Mouse (Mus musculus): ENCODE results near the gene Adamts7.

The Adamts7 gene

DNA sequence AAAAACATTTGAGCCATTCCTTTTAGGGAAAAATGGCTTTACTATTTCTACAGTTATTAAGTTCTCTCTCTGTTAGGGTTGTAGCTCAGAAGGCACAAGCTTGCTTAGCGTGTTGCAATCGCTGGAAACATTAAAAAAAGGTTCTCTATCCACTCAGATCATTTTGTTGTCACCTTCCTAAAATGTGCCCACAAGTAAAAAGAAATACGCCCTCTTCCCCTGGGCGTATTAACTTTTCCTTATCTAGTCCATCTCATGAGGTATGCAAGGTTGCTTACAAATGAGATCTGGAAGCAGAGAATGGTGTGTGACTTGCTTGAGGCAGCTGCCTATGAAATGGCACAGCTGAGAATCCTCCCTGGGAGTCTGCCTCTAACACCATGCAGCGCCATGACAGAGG is 73.9 kb downstream of the Adamts7 start:
- no peak for DNase-seq

DNA sequence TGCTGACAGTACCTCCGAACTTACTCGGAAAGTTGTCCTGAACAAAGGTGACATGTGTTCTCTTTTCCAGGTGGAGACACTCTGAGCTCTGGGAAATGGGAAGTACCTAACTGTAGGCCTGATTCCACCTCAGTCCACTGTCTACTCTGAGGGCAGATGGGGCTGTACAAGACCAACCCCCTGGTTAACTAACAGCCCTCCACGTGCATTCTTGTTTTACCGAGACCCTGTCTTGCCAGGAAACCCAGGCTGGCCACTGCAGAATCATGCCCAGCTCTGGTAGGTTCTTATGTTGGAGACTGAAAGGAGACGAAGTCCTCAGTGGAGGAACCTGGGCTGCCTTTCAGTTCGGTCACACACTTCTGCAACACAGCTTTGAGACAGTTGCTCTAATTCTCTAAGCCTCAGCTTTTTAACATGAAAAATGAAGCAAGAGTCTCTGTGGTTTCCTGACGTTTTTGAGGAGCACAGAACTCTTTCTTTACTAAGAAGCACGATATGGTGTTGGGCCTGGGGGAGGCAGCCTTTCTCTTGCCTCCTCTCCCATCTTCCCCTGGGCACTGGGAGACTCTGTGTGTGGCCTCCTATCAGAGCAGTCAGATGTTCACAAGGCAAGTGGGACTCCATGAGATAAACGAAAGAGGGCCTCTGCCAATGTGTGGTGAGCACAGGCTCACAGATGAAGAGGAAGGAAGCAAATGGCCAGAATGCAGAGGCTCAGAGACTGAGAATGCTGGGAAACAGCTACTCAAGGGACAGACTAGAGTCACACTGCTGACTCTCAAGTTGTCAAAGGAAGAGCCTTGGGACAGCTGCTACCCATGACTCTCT is 74.6 kb downstream of the Adamts7 start:
- DNase-seq = no peak

DNA sequence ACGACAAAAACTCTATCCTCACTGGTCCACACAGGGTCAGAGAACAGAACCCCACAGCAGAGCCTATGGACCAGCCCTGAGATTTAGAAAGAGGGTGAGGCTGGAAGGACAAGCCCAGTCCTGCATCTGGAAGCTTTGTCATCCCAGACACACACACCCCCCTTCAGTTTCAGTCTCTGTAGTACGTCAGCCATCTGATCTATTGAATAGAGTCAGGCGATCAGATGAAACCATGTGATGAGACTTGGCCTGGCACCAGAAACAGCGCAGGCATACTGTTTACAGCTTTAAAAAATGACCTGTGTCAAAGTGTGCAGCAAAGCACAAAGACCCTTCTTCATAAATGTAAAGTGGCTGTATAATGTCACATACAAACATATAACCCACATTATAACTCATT is 77.7 kb downstream of the Adamts7 start:
- no peak for DNase-seq

DNA sequence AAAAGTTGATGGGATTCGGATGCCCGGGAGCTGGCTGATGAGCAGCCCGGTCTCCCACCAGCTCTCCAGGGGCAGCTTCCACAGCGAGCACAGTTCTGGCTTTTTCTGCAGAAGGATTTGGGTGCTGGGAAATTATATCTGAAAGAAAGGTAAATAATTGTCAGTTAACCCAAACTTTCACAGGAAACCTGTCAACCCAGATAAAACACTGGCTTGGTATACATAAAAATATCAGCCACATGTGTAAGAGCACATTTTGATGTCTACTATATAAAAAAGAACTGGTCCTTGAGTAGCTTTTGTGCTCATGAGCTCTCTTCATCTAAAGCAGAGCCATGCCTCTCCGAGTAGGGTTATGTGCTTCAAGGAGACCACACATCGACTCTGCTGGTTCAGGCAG is 78.2 kb downstream of the Adamts7 start:
- no peak for DNase-seq

DNA sequence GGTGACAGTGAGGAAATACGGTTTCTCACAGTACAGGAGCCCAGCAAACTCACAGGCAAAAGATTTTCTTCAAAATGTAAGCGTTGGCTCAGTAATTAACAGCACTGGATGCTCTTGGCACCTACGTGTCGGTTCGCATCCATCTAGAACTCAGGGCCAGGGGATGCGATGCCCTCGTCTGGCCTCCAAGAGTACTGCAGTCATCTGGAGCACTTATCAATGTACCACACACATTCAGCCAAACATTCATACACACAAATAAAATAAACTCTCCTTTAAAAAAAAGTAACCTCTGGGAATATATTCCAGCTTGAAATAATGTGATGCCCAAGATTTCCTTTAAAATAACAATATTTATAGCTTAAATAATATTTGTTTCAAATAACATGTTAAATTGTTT is 78.7 kb downstream of the Adamts7 start:
- DNase-seq = peak in 1 of 2 experiments; percentile 27

DNA sequence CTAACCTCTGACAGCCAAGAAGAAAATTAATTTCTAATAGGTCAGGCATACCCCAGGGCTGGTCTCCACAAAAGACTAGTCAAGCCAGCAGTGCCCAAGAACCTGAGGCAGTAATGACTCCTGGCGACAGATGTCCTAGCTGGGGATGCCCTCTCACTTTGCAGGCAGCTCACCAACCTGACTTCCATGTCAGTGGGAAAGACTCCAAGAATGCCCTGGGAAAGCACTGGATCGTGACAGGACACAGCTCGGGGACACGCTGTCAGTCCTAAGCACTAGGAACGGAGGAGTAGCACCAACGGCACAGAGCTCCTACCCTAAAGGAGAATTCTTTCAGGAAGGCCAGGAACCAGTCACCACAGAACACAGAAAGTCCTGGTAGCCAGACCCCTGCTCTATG is 79.4 kb downstream of the Adamts7 start:
- DNase-seq = peak in 1 of 2 experiments; percentile 14

DNA sequence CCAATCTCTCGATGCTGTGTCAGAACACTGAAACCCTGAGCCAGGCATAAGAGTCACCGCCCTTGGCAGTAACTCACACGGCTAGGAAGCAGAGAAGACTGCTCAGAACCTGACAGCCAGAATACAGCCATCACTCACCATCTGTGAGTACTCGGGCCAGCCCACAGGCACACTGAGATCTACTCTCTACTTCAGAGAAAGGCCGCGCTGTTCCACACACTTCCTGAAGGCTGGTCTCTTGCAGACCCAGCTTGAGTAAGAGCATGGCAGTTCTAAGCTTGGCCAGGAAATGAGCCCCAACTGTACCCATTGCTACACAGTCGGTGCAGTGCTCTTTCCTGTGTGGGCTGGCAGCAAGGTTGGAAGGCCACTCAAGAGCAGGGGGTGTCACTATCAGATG is 80.0 kb downstream of the Adamts7 start:
- DNase-seq = no peak

DNA sequence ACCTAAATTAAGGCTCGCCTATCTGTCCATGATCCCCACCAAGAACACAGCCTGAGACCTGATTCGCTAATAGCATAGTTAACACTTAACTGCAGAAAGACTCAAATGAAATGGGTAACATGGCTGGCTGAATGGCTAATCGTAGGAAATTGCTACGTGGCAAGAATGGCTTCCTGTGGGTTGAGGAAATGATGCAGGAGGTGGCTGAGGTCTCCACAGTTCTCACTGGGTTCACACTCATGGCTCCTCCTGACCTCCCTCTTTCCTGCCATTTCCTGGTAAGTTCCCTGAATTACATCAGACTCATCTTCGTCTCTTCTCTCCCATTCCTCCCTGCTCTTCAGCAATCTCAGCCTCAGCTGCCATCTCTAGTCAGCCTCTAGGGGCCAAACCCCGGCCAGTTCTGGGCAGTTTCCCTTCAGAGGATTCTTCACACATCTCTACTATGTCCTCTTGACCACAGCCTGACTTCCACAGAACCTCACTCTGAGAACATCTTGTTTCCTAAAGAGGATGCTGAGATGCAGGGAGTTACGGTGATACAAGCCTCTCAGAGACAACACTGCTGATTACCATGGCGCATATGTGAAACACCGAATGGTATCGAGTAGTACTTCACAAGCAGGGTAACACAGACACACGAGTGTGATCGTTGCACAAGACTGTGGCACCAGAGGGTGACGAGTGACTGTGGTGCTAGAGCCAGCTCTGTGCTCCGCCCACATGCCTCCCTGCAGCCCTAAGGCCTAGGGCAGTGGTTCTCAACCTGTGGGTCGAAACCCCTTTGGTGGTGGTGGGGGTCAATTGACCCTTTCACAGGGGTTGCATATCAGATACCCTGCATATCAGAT is 81.7 kb downstream of the Adamts7 start:
- no peak for DNase-seq

DNA sequence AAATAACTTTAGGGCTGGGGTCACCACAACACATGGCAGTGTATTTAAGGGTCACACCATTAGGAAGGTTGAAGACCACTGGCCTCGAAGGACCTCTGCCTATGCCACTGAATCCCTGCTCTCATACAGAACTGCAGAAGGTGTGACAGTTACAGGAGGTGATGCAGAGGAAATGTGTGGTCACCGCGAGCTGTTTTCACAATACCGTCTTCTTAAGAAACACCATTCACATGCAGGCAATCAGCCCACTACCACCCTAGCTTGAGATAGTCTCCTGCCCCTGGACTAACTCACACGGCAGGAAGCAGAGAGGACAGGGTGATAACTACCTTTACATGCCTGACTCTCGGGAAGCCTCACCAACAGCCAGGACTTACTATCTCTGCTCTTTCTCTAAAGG is 82.3 kb downstream of the Adamts7 start:
- DNase-seq = no peak

DNA sequence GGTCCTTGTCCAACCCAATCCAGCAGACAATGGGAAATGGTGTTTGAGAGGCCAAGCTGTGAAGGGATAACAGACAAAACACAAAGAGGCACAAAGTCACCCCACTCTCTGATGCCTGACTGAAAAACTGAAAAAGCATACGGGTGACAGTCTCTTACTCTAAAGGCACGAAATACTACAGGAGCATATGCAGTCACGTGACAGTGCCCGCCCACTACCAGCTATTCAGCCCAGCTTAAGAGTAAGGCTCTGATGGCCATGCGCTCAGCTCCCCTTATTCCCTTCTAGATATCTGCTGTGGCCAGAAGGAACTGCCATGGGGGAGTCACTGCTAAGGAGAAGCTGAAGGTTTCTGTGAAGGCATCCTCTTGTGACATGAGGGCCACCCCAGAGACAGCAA is 82.9 kb downstream of the Adamts7 start:
- DNase-seq = no peak

DNA sequence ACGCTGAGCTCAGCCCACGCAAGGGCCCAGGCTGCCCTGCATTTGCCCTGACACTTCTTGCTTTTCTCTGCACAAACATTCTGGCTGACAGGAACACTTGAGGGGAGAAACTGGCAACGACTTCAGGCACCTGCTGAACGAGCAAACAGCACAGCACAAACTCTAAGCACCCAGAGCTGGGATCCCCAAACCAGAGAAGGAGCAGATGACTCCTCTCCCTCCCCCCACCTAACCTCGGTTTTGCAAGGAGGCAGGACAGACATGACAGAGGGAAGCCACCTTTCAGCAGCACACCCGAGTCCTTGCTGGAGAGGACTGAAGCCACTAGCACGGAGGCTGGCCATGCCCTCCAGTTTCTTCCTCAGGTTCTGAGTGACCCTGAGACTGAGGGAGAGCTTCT is 84.4 kb downstream of the Adamts7 start:
- no peak for DNase-seq

DNA sequence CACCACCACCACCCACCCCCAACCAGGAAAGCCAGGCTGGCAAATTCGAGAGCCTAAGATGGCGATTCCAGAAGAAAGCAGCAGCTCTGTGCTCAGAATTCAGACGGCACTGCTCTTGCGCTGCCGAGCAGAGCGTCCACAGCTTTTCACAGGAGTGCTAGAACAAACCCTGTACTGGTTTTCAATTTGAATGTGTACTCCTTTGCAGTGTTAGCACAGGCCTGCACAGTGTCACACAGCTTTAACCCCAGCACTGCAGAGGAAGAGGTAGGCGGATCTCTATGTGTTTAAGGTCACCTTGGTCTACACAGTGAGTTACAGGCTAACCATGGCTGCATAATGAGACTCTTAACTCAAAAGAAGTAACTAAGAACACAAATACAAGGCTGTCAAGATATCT is 85.5 kb downstream of the Adamts7 start:
- no peak for DNase-seq

DNA sequence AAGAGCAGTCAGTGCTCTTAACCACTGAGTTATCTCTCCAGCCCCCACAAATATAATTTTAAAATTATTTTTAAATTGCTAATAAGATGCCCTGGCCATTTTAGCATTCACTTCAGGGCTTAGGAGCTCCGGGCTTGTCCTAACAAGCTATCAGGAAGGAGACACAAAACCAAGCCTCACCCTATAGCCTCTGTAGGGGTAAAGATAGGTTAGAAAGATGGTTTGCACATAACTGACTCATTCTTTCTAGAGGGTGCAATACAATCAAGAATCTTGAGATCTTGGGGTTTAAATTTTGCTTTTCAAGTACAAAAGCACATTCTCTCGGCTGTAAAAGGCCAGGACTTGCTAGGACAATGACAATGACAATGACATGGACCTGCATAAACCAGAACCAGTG is 86.2 kb downstream of the Adamts7 start:
- no peak for DNase-seq

DNA sequence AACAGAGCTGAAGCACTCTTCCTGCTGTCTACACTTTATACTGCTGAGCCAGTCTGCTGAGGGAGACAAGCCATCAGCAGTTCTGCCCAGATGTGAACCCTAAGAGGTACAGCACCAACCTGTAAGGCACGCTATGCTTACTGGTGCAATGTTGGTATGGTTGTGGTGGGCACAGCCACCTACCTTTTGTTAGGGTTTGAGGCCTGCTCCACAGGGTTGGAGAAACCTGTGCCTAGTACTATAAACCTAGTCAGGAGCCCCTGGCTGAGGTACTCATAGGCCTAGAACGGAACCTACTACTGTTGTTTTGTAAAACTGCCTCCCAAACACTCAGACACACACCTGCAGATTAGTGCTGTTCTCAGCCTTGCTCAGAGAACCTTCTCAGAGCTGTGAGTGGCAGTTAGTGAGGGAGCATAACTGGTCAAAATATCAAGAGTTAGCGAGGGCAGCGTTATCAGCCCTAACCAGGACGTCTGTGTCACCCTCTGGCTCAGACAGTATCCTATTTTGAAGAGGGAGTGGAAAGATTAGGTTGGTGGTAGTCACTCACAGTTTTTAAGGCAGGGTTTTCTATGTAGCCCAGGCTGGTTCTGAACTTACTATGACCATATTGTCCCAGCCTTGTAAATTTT is 87.4 kb downstream of the Adamts7 start:
- DNase-seq = no peak

DNA sequence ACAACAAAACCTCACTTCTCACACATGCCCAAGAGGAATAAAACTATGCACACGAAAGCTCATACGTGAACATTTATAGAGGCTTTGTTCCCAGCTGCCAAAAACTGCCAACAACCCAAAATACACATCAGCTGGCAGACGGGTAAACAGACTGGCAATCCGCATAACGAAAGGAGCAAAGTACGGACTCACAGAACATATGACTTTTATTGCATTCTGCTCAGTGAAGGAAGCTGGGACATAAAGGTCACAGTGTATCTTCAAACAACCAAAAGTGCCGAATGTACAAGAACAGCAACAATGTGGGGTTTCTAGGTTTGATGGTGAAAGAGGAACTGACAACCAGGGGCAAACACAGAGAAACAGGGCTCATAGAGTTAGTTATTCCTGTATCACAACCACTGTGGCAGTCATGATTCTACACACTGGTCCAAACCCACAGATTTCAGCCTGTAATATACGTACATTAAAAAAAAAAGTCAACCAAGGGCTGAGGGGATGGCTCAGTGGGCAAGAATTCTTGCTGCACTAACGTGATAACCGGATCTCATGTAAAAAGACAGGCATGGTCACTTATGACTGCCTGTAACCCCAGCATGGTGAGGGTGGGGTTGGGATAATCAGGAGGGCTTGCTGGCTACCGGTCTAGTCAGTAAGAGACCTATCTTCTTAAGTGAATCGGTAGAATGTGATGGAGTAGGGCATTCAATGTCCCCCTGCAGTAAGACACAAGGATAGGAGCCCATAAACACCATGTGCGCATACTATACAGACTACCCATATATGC is 88.3 kb downstream of the Adamts7 start:
- no peak for DNase-seq

DNA sequence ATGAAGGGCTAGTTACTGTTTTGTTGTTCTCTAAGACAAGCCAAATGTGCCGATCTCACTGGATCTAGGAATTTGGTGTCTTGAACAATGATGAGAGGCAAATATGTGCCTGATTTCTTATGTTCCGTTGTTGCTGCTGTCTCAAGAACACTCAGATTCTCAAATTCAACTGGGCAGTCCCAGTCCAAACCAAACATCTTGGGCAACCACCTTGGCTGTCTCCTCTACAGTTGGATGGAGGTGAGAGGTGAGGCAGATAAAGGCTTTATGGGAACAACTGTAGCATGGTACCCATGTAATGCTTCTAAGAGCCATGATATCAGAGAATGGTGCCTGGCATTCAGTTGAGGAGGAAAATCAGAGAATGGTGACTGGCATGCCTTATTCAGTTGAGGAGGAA is 90.3 kb downstream of the Adamts7 start:
- no peak for DNase-seq

DNA sequence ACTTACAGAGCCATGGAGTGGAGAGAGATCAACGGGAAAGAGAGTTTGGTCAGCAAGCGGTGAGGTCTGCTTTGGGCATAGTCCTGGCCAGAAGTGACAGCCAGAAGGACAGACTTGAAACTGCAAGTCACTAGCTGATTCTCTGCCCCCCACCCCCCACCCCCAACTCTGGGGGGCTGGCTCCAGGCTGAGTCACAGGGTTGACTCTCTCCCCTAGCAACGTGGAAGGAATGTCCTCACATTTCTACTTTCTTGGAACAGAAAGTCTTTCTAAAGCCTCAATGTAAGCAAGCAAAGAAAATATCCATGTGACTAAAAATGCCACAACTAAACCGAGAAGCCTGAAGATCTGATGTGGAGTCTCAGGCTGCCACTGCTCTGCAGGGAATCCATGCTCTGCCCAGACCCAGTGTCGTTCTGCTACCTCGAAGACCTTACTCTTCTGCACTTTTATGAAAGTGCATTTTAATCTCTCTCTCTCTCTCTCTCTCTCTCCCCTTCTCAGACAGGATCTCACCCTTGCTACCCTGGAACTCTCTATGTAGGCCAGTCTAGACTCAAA is 93.1 kb downstream of the Adamts7 start:
- no peak for DNase-seq

DNA sequence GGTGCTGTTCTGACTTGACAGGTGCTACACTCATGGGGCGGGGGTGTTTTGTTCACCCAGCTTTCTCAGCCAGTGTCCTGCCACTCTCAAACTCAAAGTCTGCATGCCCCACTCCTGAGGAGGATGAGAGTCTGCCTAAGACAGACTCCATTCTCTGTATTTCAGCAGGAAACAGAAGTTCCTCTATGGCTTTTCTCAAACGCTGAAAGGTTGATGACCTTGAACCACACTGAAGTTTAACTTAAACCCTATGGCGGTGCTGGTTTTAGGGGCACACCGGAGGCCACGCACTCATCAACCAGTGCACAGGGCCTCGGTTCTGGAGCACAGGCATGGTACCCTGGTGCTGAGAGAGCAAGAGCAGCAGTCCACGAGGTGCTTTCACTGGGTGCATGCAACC is 94.4 kb downstream of the Adamts7 start:
- no peak for DNase-seq
